Mouse (Mus musculus) forebrain, embryonic 14.5 days (tissue): ENCODE data around the gene Upp2. TPM values are rescaled to one million over a fixed set of nuclear protein-coding genes. Genes with fewer than 3 reads are reported as not detected.

Experiments
- ATAC-seq: fragments of 200-750 bp; cut with Nextera tagmentation; 2 replicates; pipeline ENCODE4 v1.8.0; 2017; ENCODE audit warnings: mild to moderate bottlenecking, moderate library complexity
- DNase-seq: peaks from one replicate; pipeline ENCODE4 v3.0.0-alpha.2; 2015; ENCODE audit warnings: low spot score
- H3K27ac ChIP-seq: fragments of 300-500 bp; sonication (generic); 2 replicates; pipeline ENCODE4 v1.5.1; 2014; ENCODE audit warnings: low read depth, mild to moderate bottlenecking, control low read depth, low read length, moderate library complexity
- H3K27me3 ChIP-seq: fragments of 300-500 bp; sonication (generic); replicated peaks from 2 replicates; pipeline ENCODE4 v1.6.1; 2014; ENCODE audit warnings: low read length, control low read depth, mixed read lengths; ENCODE audit not compliant: control insufficient read depth, insufficient read depth
- H3K36me3 ChIP-seq: fragments of 300-500 bp; sonication (generic); 2 replicates; pipeline ENCODE4 v1.6.1; 2014; ENCODE audit warnings: low read length, control low read depth; ENCODE audit not compliant: control insufficient read depth, insufficient read depth
- H3K4me1 ChIP-seq: fragments of 300-500 bp; sonication (generic); 2 replicates; pipeline ENCODE4 v1.6.1; 2014; ENCODE audit warnings: antibody characterized with exemption, low read length, control low read depth; ENCODE audit not compliant: control insufficient read depth, insufficient read depth
- H3K4me2 ChIP-seq: fragments of 300-500 bp; sonication (generic); 2 replicates; pipeline ENCODE4 v1.6.1; 2014; ENCODE audit warnings: mild to moderate bottlenecking, control low read depth, low read length
- H3K4me3 ChIP-seq: fragments of 300-500 bp; sonication (generic); 2 replicates; pipeline ENCODE4 v1.5.1; 2014; ENCODE audit warnings: low read depth, low read length, control low read depth
- H3K9ac ChIP-seq: fragments of 300-500 bp; sonication (generic); 2 replicates; pipeline ENCODE4 v1.6.1; 2014; ENCODE audit warnings: mild to moderate bottlenecking, low read length, control low read depth, moderate library complexity
- H3K9me3 ChIP-seq: fragments of 300-500 bp; sonication (generic); replicated peaks from 2 replicates; pipeline ENCODE4 v1.6.1; 2016; ENCODE audit warnings: low read length, control low read depth, mixed read lengths; ENCODE audit not compliant: control insufficient read depth
- WGBS: fragments of 180-500 bp; shearing (Covaris S2); extraction: QIAGEN DNeasy Blood & Tissue Kit; methylation state at CpG from one replicate; pipeline ENCODE4 v1.1.7; 2014; 5-methylcytosine and 5-hydroxymethylcytosine counted together
- polyA plus RNA-seq: library from polyadenylated mRNA; unstranded; fragments of >200 nt; fragmentation: Nextera tagmentation; extraction: Ambion mirVana; gene quantifications from 2 replicates; pipeline ENCODE4 v1.2.1, GENCODE M21; 2014

Gene Upp2
- polyA plus RNA-seq: 13.1 TPM in 2 replicates

DNA sequence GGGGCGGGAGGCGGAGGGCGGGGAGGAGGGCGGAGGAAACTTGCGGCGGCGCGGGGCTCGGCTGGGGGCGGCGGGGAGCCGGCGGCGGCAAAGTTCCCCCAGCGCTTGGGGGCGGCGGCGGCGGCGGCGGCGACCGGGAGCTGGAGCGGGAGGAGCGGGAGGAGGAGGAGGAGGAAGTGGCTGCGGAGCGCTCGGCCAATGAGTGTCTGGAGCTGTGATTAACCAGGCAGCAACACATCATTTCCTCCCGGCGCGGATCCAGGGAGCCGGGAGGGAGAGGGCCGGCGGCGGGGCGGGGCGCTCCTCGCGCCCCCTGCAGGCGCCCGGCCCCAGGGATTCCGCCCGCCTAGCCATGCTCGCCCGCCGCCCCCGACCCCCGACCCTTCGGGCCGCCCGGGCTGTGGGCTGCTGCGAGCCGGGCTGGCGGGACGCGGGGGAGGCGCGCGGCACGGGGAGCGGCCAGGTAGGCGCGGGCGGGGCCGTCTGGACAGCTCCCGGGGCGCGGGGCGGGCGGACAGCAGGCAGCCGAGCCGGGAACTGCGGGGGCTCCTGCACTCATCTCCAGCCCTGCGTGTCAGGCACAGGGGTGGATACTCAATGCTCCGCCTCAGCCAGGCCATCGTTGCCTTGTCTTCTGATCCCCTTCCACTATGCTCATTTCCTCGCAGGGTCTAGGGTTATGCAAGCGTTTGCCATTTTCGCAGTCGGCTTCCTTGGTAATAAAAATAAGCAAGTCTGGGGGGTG lies at the start of gene Upp2, which contains the start of gene Acvr1:
Gene Upp2 (plus strand): TSS at position 233 of the 745 bp plus-strand sequence.
Gene Acvr1 (minus strand): TSS at position 92 of the 745 bp plus-strand sequence.
- ATAC-seq (peak; percentile 96), DNase-seq (peak; percentile 95)
- Histone ChIP-seq H3K4me2 (peak within 1 kb of the TSS; percentile 79), H3K27ac (peak within 1 kb of the TSS; percentile 97), H3K4me3 (peak within 1 kb of the TSS; percentile 86), H3K4me1 (peaks cover 21% of the 10 kb centered on the region), H3K9me3 (no peaks in the 10 kb centered on the region), H3K36me3 (no peaks in the 10 kb centered on the region), H3K9ac (peak within 1 kb of the TSS; percentile 93), H3K27me3 (no peaks in the 10 kb centered on the region)
- 1% methylated on average over 47 of the region's 80 CpGs for WGBS

GRCm38 (mm10) chr2:58518517-58518916 lies 48.6 kb upstream of the Upp2 start:
- Histone ChIP-seq H3K27ac (no peak overlapping the region), H3K4me2 (no peak overlapping the region), H3K4me1 (peaks cover 8% of the 10 kb centered on the region), H3K36me3 (no peaks in the 10 kb centered on the region), H3K27me3 (no peaks in the 10 kb centered on the region), H3K9me3 (no peaks in the 10 kb centered on the region), H3K4me3 (no peak overlapping the region), H3K9ac (no peak overlapping the region)
- 84% methylated on average over 1 of the region's 1 CpGs for WGBS
- ATAC-seq (no peak), DNase-seq (no peak)

DNA sequence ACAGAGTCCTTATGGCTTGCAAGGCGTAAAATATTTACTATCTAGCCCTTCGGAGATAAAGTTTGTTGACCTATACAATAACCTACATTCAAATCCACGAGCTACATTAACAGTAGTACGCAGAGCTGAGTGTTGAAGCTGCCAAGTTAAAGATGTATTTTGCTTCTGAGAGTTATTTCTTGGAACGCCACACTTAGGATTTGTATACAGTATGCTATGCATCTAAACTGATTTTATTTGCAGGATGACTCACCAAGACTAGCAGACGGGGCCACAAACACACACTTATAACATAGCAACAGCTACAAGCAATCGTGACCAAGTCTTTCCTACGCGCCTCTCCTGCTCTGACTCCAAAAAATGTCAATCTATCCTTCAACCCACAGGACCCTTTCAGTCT lies 46.4 kb upstream of the Upp2 start:
- DNase-seq (no peak), ATAC-seq (no peak)
- Histone ChIP-seq H3K4me3 (no peak overlapping the region), H3K9me3 (no peaks in the 10 kb centered on the region), H3K9ac (no peak overlapping the region), H3K27me3 (no peaks in the 10 kb centered on the region), H3K36me3 (no peaks in the 10 kb centered on the region), H3K27ac (no peak overlapping the region), H3K4me2 (no peak overlapping the region), H3K4me1 (peaks cover 12% of the 10 kb centered on the region)
- 91% methylated on average over 9 of the region's 9 CpGs for WGBS

DNA sequence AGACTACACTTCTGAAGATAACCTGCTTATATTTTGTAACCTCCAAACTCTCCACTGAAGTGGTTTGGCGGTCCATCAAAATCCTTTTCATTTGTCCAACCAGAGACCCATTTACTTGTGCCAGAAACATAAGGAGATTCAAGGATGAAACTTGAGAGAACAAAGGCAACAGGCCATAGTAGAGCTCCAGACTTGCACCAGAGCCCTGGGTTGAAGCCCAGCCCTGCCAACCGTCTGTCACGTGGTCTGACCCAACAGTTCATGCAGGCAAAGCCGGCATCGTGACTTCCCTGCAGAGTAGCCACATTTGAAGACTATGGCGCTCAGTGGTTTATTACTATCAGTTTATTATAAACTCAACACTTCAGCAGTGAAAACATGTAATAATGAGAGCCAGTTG lies 45.5 kb upstream of the Upp2 start:
- Histone ChIP-seq H3K36me3 (no peaks in the 10 kb centered on the region), H3K4me2 (no peak overlapping the region), H3K4me3 (no peak overlapping the region), H3K27me3 (no peaks in the 10 kb centered on the region), H3K27ac (no peak overlapping the region), H3K9me3 (no peaks in the 10 kb centered on the region), H3K9ac (no peak overlapping the region), H3K4me1 (peaks cover 6% of the 10 kb centered on the region; the same call in 1 of the 2 replicates)
- ATAC-seq (no peak), DNase-seq (no peak)
- 87% methylated on average over 6 of the region's 6 CpGs for WGBS

DNA sequence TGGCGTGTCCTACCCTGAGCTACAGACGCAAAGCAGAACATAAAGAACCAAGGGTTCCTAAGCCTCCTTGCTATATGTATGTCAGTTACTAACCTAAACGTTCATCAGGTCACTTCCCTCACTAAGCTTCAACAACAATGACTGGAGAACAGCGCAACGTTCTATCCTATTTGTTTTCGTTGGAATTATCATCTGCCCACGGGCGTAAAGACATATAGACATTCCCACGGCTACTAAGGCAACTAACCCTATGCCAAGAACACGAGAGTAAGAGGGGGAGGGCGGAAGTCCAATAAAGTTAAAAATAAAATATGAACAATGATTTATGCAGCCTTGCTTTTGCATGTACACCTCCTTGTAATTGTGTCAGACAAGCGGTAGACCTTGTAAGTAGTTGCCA lies 44.0 kb upstream of the Upp2 start:
- Histone ChIP-seq H3K9ac (no peak overlapping the region), H3K4me3 (no peak overlapping the region), H3K27me3 (no peaks in the 10 kb centered on the region), H3K9me3 (no peaks in the 10 kb centered on the region), H3K36me3 (no peaks in the 10 kb centered on the region), H3K4me2 (no peak overlapping the region), H3K4me1 (peaks cover 5% of the 10 kb centered on the region; the same call in 1 of the 2 replicates), H3K27ac (no peak overlapping the region)
- DNase-seq (no peak), ATAC-seq (no peak)
- 84% methylated on average over 12 of the region's 12 CpGs for WGBS

DNA sequence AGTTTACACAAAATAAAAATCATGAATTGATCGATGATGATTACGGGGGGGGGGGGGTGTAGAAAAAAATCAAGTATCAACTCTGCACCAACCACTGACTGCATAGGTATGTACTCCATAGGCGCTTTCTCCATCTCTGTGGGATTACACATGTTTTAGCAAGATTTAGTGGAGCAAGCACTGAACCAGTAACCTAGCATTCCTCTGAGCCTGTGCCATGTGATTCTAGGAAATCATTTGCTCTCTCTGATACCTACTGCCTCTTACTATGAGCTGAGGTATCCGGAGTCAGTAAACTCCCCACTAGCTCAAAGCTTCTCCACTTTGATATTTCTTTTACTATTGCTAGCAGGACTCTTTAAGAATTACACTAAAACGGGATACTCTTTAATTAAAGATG lies 43.2 kb upstream of the Upp2 start:
- H3K4me2 ChIP-seq: no peak overlapping the region
- no peak overlapping the region for H3K4me3 ChIP-seq
- no peak for ATAC-seq
- no peak overlapping the region for H3K9ac ChIP-seq
- 85% methylated on average over 5 of the region's 5 CpGs for WGBS
- no peaks in the 10 kb centered on the region for H3K36me3 ChIP-seq
- no peaks in the 10 kb centered on the region for H3K27me3 ChIP-seq
- H3K9me3 ChIP-seq: no peaks in the 10 kb centered on the region
- peaks cover 5% of the 10 kb centered on the region; the same call in 1 of the 2 replicates for H3K4me1 ChIP-seq
- no peak overlapping the region for H3K27ac ChIP-seq
- DNase-seq: no peak

DNA sequence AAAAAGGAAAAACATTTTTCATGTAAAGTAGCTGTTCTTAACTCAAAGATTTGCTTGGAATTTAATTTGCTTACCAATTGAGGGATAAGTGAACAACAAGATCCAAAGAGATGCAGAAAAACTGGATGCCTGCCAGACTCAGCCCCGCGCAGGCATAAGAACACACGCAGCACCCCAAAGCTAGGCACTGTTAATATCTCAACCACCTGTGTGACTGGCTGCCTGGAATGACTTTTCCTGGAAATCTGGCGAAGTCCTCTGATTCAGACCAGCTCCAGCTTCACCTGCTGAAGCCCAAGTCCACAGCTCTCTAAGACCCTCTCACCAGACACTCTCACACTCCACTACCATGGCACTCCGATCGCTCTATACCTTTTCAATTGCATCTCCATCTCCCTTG lies 42.7 kb upstream of the Upp2 start:
- Histone ChIP-seq H3K36me3 (no peaks in the 10 kb centered on the region), H3K9ac (no peak overlapping the region), H3K9me3 (no peaks in the 10 kb centered on the region), H3K4me1 (peaks cover 5% of the 10 kb centered on the region; the same call in 1 of the 2 replicates), H3K4me2 (no peak overlapping the region), H3K27me3 (no peaks in the 10 kb centered on the region), H3K4me3 (no peak overlapping the region), H3K27ac (no peak overlapping the region)
- DNase-seq: peak; percentile 41
- no peak for ATAC-seq
- 50% methylated on average over 6 of the region's 6 CpGs for WGBS

DNA sequence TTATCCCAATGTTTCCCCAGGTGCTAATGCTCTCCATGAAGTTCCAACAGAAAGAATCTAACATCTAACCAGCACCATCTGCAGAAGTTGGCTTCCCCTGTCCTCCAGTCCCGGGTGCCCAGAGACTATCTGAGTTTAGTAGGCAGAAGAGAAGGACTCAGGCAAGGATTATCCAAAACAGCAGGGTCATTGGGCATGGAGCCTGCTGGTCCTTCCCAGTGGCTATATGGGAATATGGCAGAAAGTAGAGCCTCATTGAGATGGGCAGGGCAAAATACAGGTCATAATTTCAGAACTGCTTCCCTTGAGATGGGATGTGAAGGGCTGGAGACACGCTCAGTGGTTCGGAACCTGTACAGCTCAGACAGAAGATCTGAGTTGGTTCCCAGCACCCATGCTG lies 39.3 kb upstream of the Upp2 start:
- Histone ChIP-seq H3K4me1 (peaks cover 33% of the 10 kb centered on the region), H3K36me3 (no peaks in the 10 kb centered on the region), H3K4me3 (no peak overlapping the region), H3K27ac (no peak overlapping the region), H3K4me2 (no peak overlapping the region), H3K27me3 (no peaks in the 10 kb centered on the region), H3K9ac (no peak overlapping the region), H3K9me3 (no peaks in the 10 kb centered on the region)
- no peak for ATAC-seq
- whole genome bisulfite sequencing: 67% methylated on average over 3 of the region's 3 CpGs
- DNase-seq: no peak

DNA sequence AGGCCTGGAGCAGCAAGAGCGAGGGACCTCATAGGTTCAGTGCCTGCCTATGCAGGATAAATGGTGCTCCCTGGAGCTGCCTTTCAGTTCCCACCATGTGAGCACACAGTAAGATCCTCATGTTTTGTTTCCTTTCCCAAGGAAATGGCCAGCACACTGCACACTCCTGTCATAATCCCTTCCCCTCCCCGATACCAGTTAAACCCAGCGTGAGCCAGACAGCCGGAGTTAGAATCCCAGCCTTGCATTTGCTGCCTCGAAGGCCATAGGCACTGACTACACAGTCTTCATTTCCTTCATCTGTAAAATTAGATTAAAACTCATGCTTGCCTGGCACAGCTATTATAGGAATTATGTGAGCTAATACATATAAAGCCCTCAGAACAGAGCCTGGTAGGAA lies 37.7 kb upstream of the Upp2 start:
- Histone ChIP-seq H3K27me3 (no peaks in the 10 kb centered on the region), H3K9me3 (no peaks in the 10 kb centered on the region), H3K27ac (no peak overlapping the region), H3K4me3 (no peak overlapping the region), H3K4me2 (no peak overlapping the region), H3K36me3 (no peaks in the 10 kb centered on the region), H3K9ac (no peak overlapping the region), H3K4me1 (peaks cover 47% of the 10 kb centered on the region)
- DNase-seq: no peak
- WGBS: 61% methylated on average over 5 of the region's 5 CpGs
- no peak for ATAC-seq
